Comparison of ENCODE assay signal across 14 mouse cellular contexts in genomic region chr11:102221243-102221953, GRCm38 (mm10). TPM values are rescaled to one million over a fixed set of nuclear protein-coding genes. Genes with fewer than 3 reads are reported as not detected.
DNase-seq lines count a peak whose midpoint lies in the region; ATAC-seq and TF ChIP-seq lines count a peak whose summit lies in the region.
"Had no signal": no experiment of that assay in that cellular context is flagged by ENCODE, and none has a peak within 500 bp of the region (broad histone marks: within the 10 kb centered on the region; RNA-seq: fewer than 3 reads in every experiment).

No protein-coding gene starts in this region.

- no peak overlapping the region for H3K4me3 ChIP-seq in heart, adult 2 months
- H3K4me3 ChIP-seq in E14TG2a.4 (replicated peaks; ENCODE audit: low read length): 0 out of 2 replicates have a peak overlapping the region, but pooled peaks have one; percentile 13
- H3K4me3 ChIP-seq in MEL (ENCODE audit: control insufficient read depth in 1 of 2, insufficient read depth in 1 of 2, low read depth in 2 of 2, low read length in 2 of 2): peak overlapping the region; percentile 33 to 50
- H3K4me3 ChIP-seq: forebrain, embryonic 12.5 days; limb, embryonic 13.5 days; midbrain, embryonic 13.5 days; neural tube, embryonic 12.5 days had no signal

- intact Hi-C loops in heart, adult 2 months (cut with DNase I): no loop called here
- intact Hi-C loops in heart, postnatal 36 days (cut with DNase I): no loop called here

- ATAC-seq in CD4-positive, CD25-positive, alpha-beta regulatory T cell, adult 4 months: no peak
- ATAC-seq: midbrain, embryonic 13.5 days had no signal

- TF ChIP-seq RAD21 in MEL (IDR thresholded peaks at IDR 0.05; ENCODE audit: low read depth, low read length): no peak

- no peak overlapping the region for H3K9ac ChIP-seq in heart, adult 2 months (ENCODE audit: low read depth, low read length)
- peak overlapping the region; percentile 52 for H3K9ac ChIP-seq in MEL (ENCODE audit: control insufficient read depth, low read depth, low read length, poor library complexity, severe bottlenecking)
- H3K9ac ChIP-seq: forebrain, embryonic 12.5 days; limb, embryonic 13.5 days; midbrain, embryonic 13.5 days; neural tube, embryonic 12.5 days had no signal

- peak in 1 of 2 experiments; percentile 20 for DNase-seq in heart, adult 2 months
- DNase-seq in heart, postnatal 36 days: no peak
- DNase-seq in layer of hippocampus, adult 11-12 months (ENCODE audit: low spot score): peak; percentile 15
- DNase-seq in layer of hippocampus, postnatal 36 days: no peak
- peak; percentile 77 for DNase-seq in MEL (ENCODE audit: low read depth, low spot score)
- DNase-seq: heart, postnatal 4 days; lung, postnatal 14 days had no signal

- H3K27ac ChIP-seq in heart, adult 2 months: peak overlapping the region; percentile 92
- peak overlapping the region; percentile 63 for H3K27ac ChIP-seq in MEL (ENCODE audit: control insufficient read depth, low read depth, low read length)
- H3K27ac ChIP-seq: forebrain, embryonic 12.5 days; midbrain, embryonic 13.5 days; neural tube, embryonic 12.5 days had no signal

- WGBS in heart, adult 2 months: 74% methylated on average over 8 of the region's 8 CpGs

- no peak for TF ChIP-seq POLR2A in heart, adult 2 months (IDR thresholded peaks at IDR 0.05; ENCODE audit: insufficient read depth, low read depth, low read length)
- peak in 1 of 2 experiments; percentile 39; a peak in 2 of 4 replicates for TF ChIP-seq POLR2A in MEL (IDR thresholded peaks at IDR 0.05; ENCODE audit: control insufficient read depth in 1 of 2, insufficient read depth in 1 of 2, low read depth in 1 of 2, low read length in 2 of 2, poor library complexity in 1 of 2)

- no peaks in the 10 kb centered on the region for H3K27me3 ChIP-seq in heart, adult 2 months (ENCODE audit: control insufficient read depth, insufficient read depth, low read length)
- H3K27me3 ChIP-seq in E14TG2a.4 (ENCODE audit: insufficient read depth, low read length): 0 out of 2 replicates have a peak, but pooled peaks cover 2% of the 10 kb centered on the region
- no peaks in the 10 kb centered on the region for H3K27me3 ChIP-seq in MEL (ENCODE audit: control insufficient read depth in 1 of 2, insufficient read depth in 2 of 2, low read length in 2 of 2)
- H3K27me3 ChIP-seq: CH12.LX; limb, embryonic 13.5 days; midbrain, embryonic 13.5 days; neural tube, embryonic 12.5 days had no signal

- H3K36me3 ChIP-seq in heart, adult 2 months (ENCODE audit: control insufficient read depth, insufficient read depth, low read length): peaks cover 6% of the 10 kb centered on the region; the same call in 1 of the 2 replicates
- H3K36me3 ChIP-seq in E14TG2a.4 (ENCODE audit: insufficient read depth, low read length): peaks cover 34% of the 10 kb centered on the region
- H3K36me3 ChIP-seq in MEL (ENCODE audit: control insufficient read depth in 1 of 2, insufficient read depth in 2 of 2, low read length in 2 of 2): peaks cover 0 to 31% of the 10 kb centered on the region in 2 experiments; a peak in 2 of 4 replicates

- peaks cover 3% of the 10 kb centered on the region; the same call in 1 of the 2 replicates for H3K79me2 ChIP-seq in heart, adult 2 months (replicated peaks; ENCODE audit: control insufficient read depth, insufficient read depth, low read length)
- H3K79me2 ChIP-seq in MEL (ENCODE audit: control insufficient read depth, insufficient read depth, low read length, poor library complexity): no peaks in the 10 kb centered on the region

- no peak for TF ChIP-seq CTCF in heart, adult 2 months (IDR thresholded peaks at IDR 0.05)
- TF ChIP-seq CTCF in E14TG2a.4 (conservative IDR thresholded peaks at IDR 0.05; ENCODE audit: low read length): no peak
- peak in 1 of 3 experiments; percentile 1; a peak in 1 of 6 replicates for TF ChIP-seq CTCF in MEL (IDR thresholded peaks at IDR 0.05 in 2 of 3, conservative IDR thresholded peaks at IDR 0.05 in 1 of 3; ENCODE audit: control insufficient read depth in 1 of 3, insufficient read depth in 1 of 3, low read depth in 2 of 3, low read length in 3 of 3, poor library complexity in 1 of 3, severe bottlenecking in 1 of 3)

- H3K9me3 ChIP-seq in E14TG2a.4 (ENCODE audit: low read length) (no peaks in the 10 kb centered on the region), MEL (replicated peaks; ENCODE audit: insufficient read depth, low read length) (no peaks in the 10 kb centered on the region)
- H3K9me3 ChIP-seq: forebrain, embryonic 12.5 days; limb, embryonic 13.5 days; midbrain, embryonic 13.5 days; neural tube, embryonic 12.5 days had no signal

- peaks cover 44% of the 10 kb centered on the region for H3K4me1 ChIP-seq in heart, adult 2 months (ENCODE audit: control insufficient read depth, insufficient read depth, low read length)
- H3K4me1 ChIP-seq in E14TG2a.4 (replicated peaks; ENCODE audit: low read depth, low read length) (peaks cover 99% of the 10 kb centered on the region), MEL (ENCODE audit: control insufficient read depth in 1 of 2, insufficient read depth in 2 of 2, low read length in 2 of 2) (peaks cover 20 to 50% of the 10 kb centered on the region in 2 experiments)

- no peak for TF ChIP-seq EP300 in heart, adult 2 months (IDR thresholded peaks at IDR 0.05; ENCODE audit: insufficient read depth, low read depth, low read length)
- TF ChIP-seq EP300 in MEL (IDR thresholded peaks at IDR 0.05; ENCODE audit: low read depth in 1 of 2, low read length in 2 of 2): no peak; a peak in 1 of 4 replicates

TF ChIP-seq in MEL, 35 proteins besides CTCF, POLR2A, EP300 and RAD21:
- TF ChIP-seq TBP (IDR thresholded peaks at IDR 0.05; ENCODE audit: low read depth, low read length) (peak; percentile 75), MAX (IDR thresholded peaks at IDR 0.05; ENCODE audit: low read length) (no peak; the same call in 1 of the 2 replicates), RCOR1 (IDR thresholded peaks at IDR 0.05; ENCODE audit: low read depth, low read length) (0 out of 2 replicates have a peak, but pooled peaks have one; percentile 35), HCFC1 (IDR thresholded peaks at IDR 0.05; ENCODE audit: low read depth, low read length) (0 out of 2 replicates have a peak, but pooled peaks have one; percentile 13), POLR2AphosphoS5 (IDR thresholded peaks at IDR 0.05; ENCODE audit: borderline replicate concordance, low read depth, low read length) (no peak), ZMIZ1 (IDR thresholded peaks at IDR 0.05; ENCODE audit: low read depth, low read length) (peak; percentile 2; the same call in 1 of the 2 replicates)

RNA-seq across cellular contexts. Expression of gene Hdac5, which starts 8.6 kb away (rescaled TPM):
- 100 to 1,000 TPM; 113 to 137 TPM for total RNA-seq in heart, adult 2 months (2021)
- polyA plus RNA-seq in heart, adult 2 months (2012; rRNA removed): 92.6 and 98.5 TPM in 2 replicates
- 100 to 1,000 TPM; 141 to 143 TPM for total RNA-seq in heart, postnatal 36 days (2021)
- 100 to 1,000 TPM; 227 to 234 TPM for total RNA-seq in layer of hippocampus, postnatal 36 days (2021)
- 9.1 and 10.4 TPM in 2 replicates for total RNA-seq in MEL (2012; rRNA removed)
- polyA plus RNA-seq in MEL (2012; ENCODE audit: insufficient read depth in 1 of 2, insufficient read length in 2 of 2, low read depth in 1 of 2, low replicate concordance in 2 of 2, missing spikeins in 1 of 2): 10 to 100 TPM in 1 of 2 experiments, not detected in 1; 29.3 TPM
- 10 to 100 TPM in 1 of 2 experiments, 1 to 10 TPM in 1; 6.5 to 12.3 TPM for polyA plus RNA-seq in CD4-positive, CD25-positive, alpha-beta regulatory T cell, adult 4 months (2017; shearing (Covaris generic))

RNA-seq across cellular contexts. Expression of gene BC030867, which starts 27.3 kb away (rescaled TPM):
- under 1 TPM; 0.26 to 0.32 TPM for total RNA-seq in heart, adult 2 months (2021)
- polyA plus RNA-seq in heart, adult 2 months (2012; rRNA removed): 0.45 and 0.56 TPM in 2 replicates
- under 1 TPM; 0.14 to 0.25 TPM for total RNA-seq in heart, postnatal 36 days (2021)
- 1 to 10 TPM in 1 of 2 experiments, under 1 TPM in 1; 0.58 to 1.5 TPM for total RNA-seq in layer of hippocampus, postnatal 36 days (2021)
- 19.5 and 20.0 TPM in 2 replicates for total RNA-seq in MEL (2012; rRNA removed)
- 10 to 100 TPM; 36.2 to 51.7 TPM for polyA plus RNA-seq in MEL (2012; ENCODE audit: insufficient read depth in 1 of 2, insufficient read length in 2 of 2, low read depth in 1 of 2, low replicate concordance in 2 of 2, missing spikeins in 1 of 2)
- 1 to 10 TPM in 1 of 2 experiments, under 1 TPM in 1; 0.40 to 1.8 TPM for polyA plus RNA-seq in CD4-positive, CD25-positive, alpha-beta regulatory T cell, adult 4 months (2017; shearing (Covaris generic))

RNA-seq across cellular contexts. Expression of gene G6pc3, which starts 32.0 kb away (rescaled TPM):
- 10 to 100 TPM; 44.8 to 50.6 TPM for total RNA-seq in heart, adult 2 months (2021)
- polyA plus RNA-seq in heart, adult 2 months (2012; rRNA removed): 89.9 and 95.3 TPM in 2 replicates
- 10 to 100 TPM; 45.1 to 47.3 TPM for total RNA-seq in heart, postnatal 36 days (2021)
- 10 to 100 TPM; 52.0 to 58.5 TPM for total RNA-seq in layer of hippocampus, postnatal 36 days (2021)
- total RNA-seq in MEL (2012; rRNA removed): 46.4 and 48.9 TPM in 2 replicates
- polyA plus RNA-seq in MEL (2012; ENCODE audit: insufficient read depth in 1 of 2, insufficient read length in 2 of 2, low read depth in 1 of 2, low replicate concordance in 2 of 2, missing spikeins in 1 of 2): 100 to 1,000 TPM in 1 of 2 experiments, not detected in 1; 104 TPM
- polyA plus RNA-seq in CD4-positive, CD25-positive, alpha-beta regulatory T cell, adult 4 months (2017; shearing (Covaris generic)): 10 to 100 TPM; 29.1 to 53.9 TPM

RNA-seq across cellular contexts. Expression of gene Lsm12, which starts 36.3 kb away (rescaled TPM):
- total RNA-seq in heart, adult 2 months (2021): 10 to 100 TPM; 49.4 to 50.2 TPM
- 32.5 and 42.4 TPM in 2 replicates for polyA plus RNA-seq in heart, adult 2 months (2012; rRNA removed)
- 10 to 100 TPM; 44.7 to 52.6 TPM for total RNA-seq in heart, postnatal 36 days (2021)
- 10 to 100 TPM; 59.4 to 60.8 TPM for total RNA-seq in layer of hippocampus, postnatal 36 days (2021)
- 74.2 and 75.0 TPM in 2 replicates for total RNA-seq in MEL (2012; rRNA removed)
- 100 to 1,000 TPM; 128 to 150 TPM for polyA plus RNA-seq in MEL (2012; ENCODE audit: insufficient read depth in 1 of 2, insufficient read length in 2 of 2, low read depth in 1 of 2, low replicate concordance in 2 of 2, missing spikeins in 1 of 2)
- polyA plus RNA-seq in CD4-positive, CD25-positive, alpha-beta regulatory T cell, adult 4 months (2017; shearing (Covaris generic)): 10 to 100 TPM; 33.4 to 69.4 TPM

RNA-seq across cellular contexts. Expression of gene Asb16, which starts 47.1 kb away (rescaled TPM):
- 1 to 10 TPM in 1 of 2 experiments, under 1 TPM in 1; 0.89 to 1.1 TPM for total RNA-seq in heart, adult 2 months (2021)
- polyA plus RNA-seq in heart, adult 2 months (2012; rRNA removed): 0.70 and 0.74 TPM in 2 replicates
- total RNA-seq in heart, postnatal 36 days (2021): 1 to 10 TPM in 1 of 2 experiments, under 1 TPM in 1; 0.73 to 1.1 TPM
- 1 to 10 TPM; 1.0 to 1.2 TPM for total RNA-seq in layer of hippocampus, postnatal 36 days (2021)
- 3.9 and 4.4 TPM in 2 replicates for total RNA-seq in MEL (2012; rRNA removed)
- 1 to 10 TPM in 1 of 2 experiments, not detected in 1; 8.5 TPM for polyA plus RNA-seq in MEL (2012; ENCODE audit: insufficient read depth in 1 of 2, insufficient read length in 2 of 2, low read depth in 1 of 2, low replicate concordance in 2 of 2, missing spikeins in 1 of 2)
- polyA plus RNA-seq in CD4-positive, CD25-positive, alpha-beta regulatory T cell, adult 4 months (2017; shearing (Covaris generic)): not detected
- total RNA-seq: CH12.LX had no signal
- polyA plus RNA-seq: forebrain, embryonic 12.5 days; midbrain, embryonic 13.5 days; neural tube, embryonic 12.5 days had no signal

Comparison
In these comparisons a context has a peak if more than half of its experiments do, and no peak if none do; other contexts are left out.
1. DNase-seq: peak in layer of hippocampus, adult 11-12 months (single experiment) and MEL (single experiment); none in heart, postnatal 36 days (0 of 2) and layer of hippocampus, postnatal 36 days (0 of 2).
2. RNA of gene Hdac5, which starts 8.6 kb away (total RNA-seq): 227 to 234 TPM in layer of hippocampus, postnatal 36 days, 141 to 143 TPM in heart, postnatal 36 days and 113 to 137 TPM in heart, adult 2 months; 9.1 to 10.4 TPM in MEL; every median in the first group is over 10 times any median in the second.